Mouse (Mus musculus): ENCODE measurements around the gene Tnfrsf21.

- TF ChIP-seq CTCF (IDR thresholded peaks at IDR 0.05; ENCODE audit: control insufficient read depth, insufficient read depth, insufficient replicate concordance, low read depth, low read length) (no peak), POLR2A (IDR thresholded peaks at IDR 0.05; ENCODE audit: control insufficient read depth, low read depth, low read length) (no peak)
These were observed 93.1 kb downstream of the Tnfrsf21 start for GRCm38 (mm10) chr17:43109501-43109900.

All from testis, adult 2 months (tissue).